Mouse (Mus musculus): ENCODE measurements at regions not wholly inside any gene's neighbourhood (a gene's known extent, or its start where the extent isn't known, plus 50 kb on each side); places are given as distances from the start of the nearest gene placed in this dataset.

- ATAC-seq (replicated peaks; ENCODE audit: low read depth, poor library complexity, severe bottlenecking): 0 out of 2 replicates have a peak, but pooled peaks have one; percentile 25
Observed at GRCm38 (mm10) chr13:9824904-9825303, 59.8 kb upstream of the Zmynd11 start.

- no peak for ATAC-seq (replicated peaks; ENCODE audit: low read depth, poor library complexity, severe bottlenecking)
Observed at GRCm38 (mm10) chr13:9817356-9817755, 52.2 kb upstream of the Zmynd11 start.
